Mouse (Mus musculus) liver, postnatal 0 days (tissue): ENCODE measurements around the gene Slc35c2. TPM values are rescaled to one million over a fixed set of nuclear protein-coding genes. Genes with fewer than 3 reads are reported as not detected.

Source experiments
- ATAC-seq: fragments of 200-750 bp; cut with Nextera tagmentation; 2 replicates; pipeline ENCODE4 v1.8.0; 2017; ENCODE audit warnings: mild to moderate bottlenecking, moderate library complexity
- DNase-seq: peaks from one replicate; pipeline ENCODE4 v3.0.0-alpha.2; 2016
- H3K27ac ChIP-seq: fragments of 300-500 bp; sonication (generic); 2 replicates; pipeline ENCODE4 v1.5.1; 2014; ENCODE audit warnings: antibody characterized with exemption, moderate library complexity, mild to moderate bottlenecking, low read depth
- H3K27me3 ChIP-seq: fragments of 300-500 bp; sonication (generic); 2 replicates; pipeline ENCODE4 v1.6.1; 2014; ENCODE audit warnings: low read length, control low read depth, mixed read lengths; ENCODE audit not compliant: insufficient read depth
- H3K36me3 ChIP-seq: fragments of 300-500 bp; sonication (generic); replicated peaks from 2 replicates; pipeline ENCODE4 v1.6.1; 2014; ENCODE audit warnings: mild to moderate bottlenecking, control low read depth, low read length, moderate library complexity, mixed read lengths; ENCODE audit not compliant: insufficient read depth
- H3K4me1 ChIP-seq: fragments of 300-500 bp; sonication (generic); 2 replicates; pipeline ENCODE4 v1.6.1; 2014; ENCODE audit warnings: antibody characterized with exemption, mild to moderate bottlenecking, control low read depth; ENCODE audit not compliant: insufficient read depth
- H3K4me2 ChIP-seq: fragments of 300-500 bp; sonication (generic); 2 replicates; pipeline ENCODE4 v1.6.1; 2014; ENCODE audit warnings: low read depth, mild to moderate bottlenecking, low read length, moderate library complexity, mixed read lengths
- H3K4me3 ChIP-seq: fragments of 300-500 bp; sonication (generic); 2 replicates; pipeline ENCODE4 v1.5.1; 2014; ENCODE audit warnings: low read depth, low read length
- H3K9ac ChIP-seq: fragments of 300-500 bp; sonication (generic); replicated peaks from 2 replicates; pipeline ENCODE4 v1.6.1; 2014; ENCODE audit warnings: mild to moderate bottlenecking, moderate library complexity
- H3K9me3 ChIP-seq: fragments of 300-500 bp; sonication (generic); 2 replicates; pipeline ENCODE4 v1.6.1; 2016; ENCODE audit warnings: mild to moderate bottlenecking, control low read depth, low read length, mixed read lengths
- CTCF ChIP-seq: sonication (generic); IDR thresholded peaks from 2 replicates; pipeline ENCODE4 v1.5.1; 2016; ENCODE audit warnings: antibody characterized with exemption, low read depth
- EP300 ChIP-seq: IDR thresholded peaks from 2 replicates; pipeline ENCODE4 v1.6.1; 2016; ENCODE audit warnings: antibody characterized with exemption, low read depth, mild to moderate bottlenecking
- WGBS: fragments of 180-500 bp; shearing (Covaris S2); extraction: QIAGEN DNeasy Blood & Tissue Kit; methylation state at CpG from one replicate; pipeline ENCODE4 v1.1.7; 2014; ENCODE audit not compliant: insufficient replicate concordance; 5-methylcytosine and 5-hydroxymethylcytosine counted together
- polyA plus RNA-seq: library from polyadenylated mRNA; unstranded; fragments of >200 nt; fragmentation: Nextera tagmentation; extraction: Ambion mirVana; gene quantifications from 2 replicates; pipeline ENCODE4 v1.2.1, GENCODE M21; 2015

The Slc35c2 gene
- polyA plus RNA-seq, 1 experiment from 2014 or later, result 30.5 TPM

GRCm38 (mm10) chr2:165234291-165234612 is 53.4 kb downstream of the Slc35c2 start:
- 2% methylated on average over 23 of the region's 41 CpGs for WGBS
- Histone ChIP-seq H3K27ac (no peak overlapping the region), H3K9me3 (no peaks in the 10 kb centered on the region), H3K4me2 (peak overlapping the region; percentile 76), H3K27me3 (peaks cover 79% of the 10 kb centered on the region), H3K36me3 (no peaks in the 10 kb centered on the region), H3K4me1 (peaks cover 11% of the 10 kb centered on the region), H3K4me3 (peak overlapping the region; percentile 43), H3K9ac (peak overlapping the region; percentile 26; the same call in 1 of the 2 replicates)
- TF ChIP-seq CTCF (no peak), EP300 (no peak)
- no peak for DNase-seq
- no peak for ATAC-seq

GRCm38 (mm10) chr2:165233491-165234290 is 54.0 kb downstream of the Slc35c2 start:
- H3K9ac ChIP-seq, result no peak overlapping the region
- H3K4me1 ChIP-seq, result peaks cover 11% of the 10 kb centered on the region
- H3K27me3 ChIP-seq, result peaks cover 73% of the 10 kb centered on the region
- 2% methylated on average over 48 of the region's 82 CpGs for WGBS
- H3K9me3 ChIP-seq, result no peaks in the 10 kb centered on the region
- H3K27ac ChIP-seq, result no peak overlapping the region
- TF ChIP-seq CTCF (peak; percentile 64), EP300 (no peak)
- ATAC-seq (no peak), DNase-seq (peak; percentile 63)
- peak overlapping the region; percentile 76 for H3K4me2 ChIP-seq
- H3K36me3 ChIP-seq, result no peaks in the 10 kb centered on the region
- peak overlapping the region; percentile 43 for H3K4me3 ChIP-seq

- TF ChIP-seq EP300, result no peak
- TF ChIP-seq CTCF, result no peak
Observed at GRCm38 (mm10) chr2:165229050-165229449, 58.6 kb downstream of the Slc35c2 start.

More at GRCm38 (mm10) chr2:165229050-165229449, 58.6 kb downstream of the Slc35c2 start:
- ATAC-seq, result no peak
- Histone ChIP-seq H3K36me3 (no peaks in the 10 kb centered on the region), H3K9ac (no peak overlapping the region), H3K27ac (no peak overlapping the region), H3K4me2 (no peak overlapping the region), H3K4me1 (peaks cover 2% of the 10 kb centered on the region; the same call in 1 of the 2 replicates), H3K27me3 (peaks cover 32% of the 10 kb centered on the region), H3K4me3 (no peak overlapping the region), H3K9me3 (no peaks in the 10 kb centered on the region)
- no peak for DNase-seq
- 77% methylated on average over 11 of the region's 11 CpGs for WGBS

Other genes starting within 250 kb of the Slc35c2 start
- gene Cd40, start 232.2 kb downstream of the Slc35c2 start, polyA plus RNA-seq, result 3.6 and 4.5 TPM in 2 replicates
- gene 1700025C18Rik, start 197.1 kb downstream of the Slc35c2 start, polyA plus RNA-seq, result not detected in 2 replicates
- not detected in 2 replicates for gene Cdh22, start 53.0 kb downstream of the Slc35c2 start, polyA plus RNA-seq
- gene Elmo2, start 38.6 kb upstream of the Slc35c2 start, polyA plus RNA-seq, result 11.0 and 12.3 TPM in 2 replicates
- gene Zfp663, start 80.9 kb upstream of the Slc35c2 start, polyA plus RNA-seq, result not detected in 2 replicates
- 1.2 and 1.5 TPM in 2 replicates for gene Zfp334, start 100.4 kb upstream of the Slc35c2 start, polyA plus RNA-seq
- 8.1 and 13.0 TPM in 2 replicates for gene Ocstamp, start 112.5 kb upstream of the Slc35c2 start, polyA plus RNA-seq
- 46.2 and 49.5 TPM in 2 replicates for gene Slc13a3, start 185.4 kb upstream of the Slc35c2 start, polyA plus RNA-seq
- gene Trp53rka, start 205.5 kb upstream of the Slc35c2 start, polyA plus RNA-seq, result 8.8 and 9.1 TPM in 2 replicates
- 0.13 and 0.34 TPM in 2 replicates for gene Slc2a10, start 215.9 kb upstream of the Slc35c2 start, polyA plus RNA-seq